Mouse (Mus musculus) kidney, adult 10 weeks (tissue): ENCODE results near the gene Rbmxl2. TPM values are rescaled to one million over a fixed set of nuclear protein-coding genes. Genes with fewer than 3 reads are reported as not detected.

Experiments used
- polyA plus RNA-seq: library from polyadenylated mRNA; stranded (reverse); fragments of 350-450 nt; fragmentation: Illumina TruSeq; extraction: RNeasy Lipid Tissue Mini Kit (QIAGEN cat#74804); gene quantifications from one replicate; pipeline ENCODE4 v1.2.3, GENCODE M21; 2014; ENCODE audit warnings: low read depth, low replicate concordance

Rbmxl2 gene
- polyA plus RNA-seq = not detected

GRCm38 (mm10) chr7:107209204-107209860, at the start of gene Rbmxl2:
Gene Rbmxl2, plus strand, starts transcription at chr7:107209445.

GRCm38 (mm10) chr7:107166690-107167089, 42.6 kb upstream of the Rbmxl2 start, which contains the start of gene Nlrp14:
Gene Nlrp14, plus strand, starts transcription at chr7:107166990.

Other genes starting within 250 kb of the Rbmxl2 start
- not detected for gene Olfr6, start 245.5 kb upstream of the Rbmxl2 start, polyA plus RNA-seq
- gene Olfr711, start 234.0 kb upstream of the Rbmxl2 start, polyA plus RNA-seq = not detected
- not detected for gene Olfr2, start 203.4 kb upstream of the Rbmxl2 start, polyA plus RNA-seq
- not detected for gene Olfr713, start 178.3 kb upstream of the Rbmxl2 start, polyA plus RNA-seq
- not detected for gene Olfr714, start 138.5 kb upstream of the Rbmxl2 start, polyA plus RNA-seq
- gene Olfr17, start 116.2 kb upstream of the Rbmxl2 start, polyA plus RNA-seq = not detected
- not detected for gene Olfr715b, start 99.1 kb upstream of the Rbmxl2 start, polyA plus RNA-seq
- not detected for gene Olfr715, start 78.4 kb upstream of the Rbmxl2 start, polyA plus RNA-seq
- not detected for gene Olfr716, start 71.1 kb upstream of the Rbmxl2 start, polyA plus RNA-seq
- gene Nlrp14, start 42.5 kb upstream of the Rbmxl2 start, polyA plus RNA-seq = not detected
- gene Syt9, start 161.3 kb downstream of the Rbmxl2 start, polyA plus RNA-seq = 3.1 TPM